Comparison of ENCODE assay signal across 8 mouse cellular contexts in genomic region chr13:35782949-35783348, GRCm38 (mm10).
A peak's percentile ranks its signal among the peaks of the same experiment; 100 is the strongest.
DNase-seq lines count a peak whose midpoint lies in the region; ATAC-seq and TF ChIP-seq lines count a peak whose summit lies in the region.

No protein-coding gene starts in this region.

- no peak for TF ChIP-seq POLR2A in thymus, adult 2 months (IDR thresholded peaks at IDR 0.05; ENCODE audit: control insufficient read depth, extremely low read depth, insufficient read depth, low read length, poor library complexity)

- WGBS in forebrain, embryonic 14.5 days = 96% methylated on average over 2 of the region's 2 CpGs
- WGBS in thymus, adult 2 months = 44% methylated on average over 2 of the region's 2 CpGs

- DNase-seq in right cerebral cortex, postnatal 10 days (ENCODE audit: low spot score in 2 of 2) = peak; percentile 42 to 51
- no peak for DNase-seq in right cerebral cortex, postnatal 4 days
- DNase-seq in c-Kit-positive CD71-positive TER-119-positive erythroid progenitor cells, embryonic 14.5 days (ENCODE audit: low spot score) = peak; percentile 76
- DNase-seq in forebrain, embryonic 14.5 days (ENCODE audit: low spot score) = peak; percentile 51
- peak; percentile 69 for DNase-seq in induced T-regulatory cell, adult 2 months (ENCODE audit: low read depth)
- peak; percentile 68 to 77 for DNase-seq in left cerebral cortex, postnatal 14 days (ENCODE audit: low spot score in 2 of 2)
- DNase-seq in thymus, adult 2 months = peak; percentile 61

- no peaks in the 10 kb centered on the region for H3K27me3 ChIP-seq in forebrain, embryonic 14.5 days (replicated peaks; ENCODE audit: control insufficient read depth, insufficient read depth, low read length)
- no peaks in the 10 kb centered on the region for H3K27me3 ChIP-seq in thymus, adult 2 months (ENCODE audit: control insufficient read depth, insufficient read depth, low read length)

- no peak overlapping the region for H3K9ac ChIP-seq in forebrain, embryonic 14.5 days (ENCODE audit: low read length)

- intact Hi-C loops in left cerebral cortex, postnatal 14 days (cut with DNase I) = no loop called here

- no peaks in the 10 kb centered on the region for H3K9me3 ChIP-seq in forebrain, embryonic 14.5 days (replicated peaks; ENCODE audit: control insufficient read depth, low read length)

- no peak overlapping the region for H3K27ac ChIP-seq in forebrain, embryonic 14.5 days (ENCODE audit: low read depth, low read length)
- H3K27ac ChIP-seq in thymus, adult 2 months (ENCODE audit: control insufficient read depth, insufficient read depth, low read length) = no peak overlapping the region

- no peak overlapping the region for H3K4me2 ChIP-seq in forebrain, embryonic 14.5 days (ENCODE audit: low read length)

- no peak for TF ChIP-seq CTCF in thymus, adult 2 months (IDR thresholded peaks at IDR 0.05; ENCODE audit: borderline replicate concordance, control insufficient read depth, extremely low read depth, insufficient read depth, low read length, poor library complexity)

- peaks cover 4% of the 10 kb centered on the region; the same call in 1 of the 2 replicates for H3K4me1 ChIP-seq in forebrain, embryonic 14.5 days (ENCODE audit: control insufficient read depth, insufficient read depth, low read length)
- H3K4me1 ChIP-seq in thymus, adult 2 months (replicated peaks; ENCODE audit: control insufficient read depth, insufficient read depth, low read length) = peaks cover 8% of the 10 kb centered on the region

- no peak overlapping the region for H3K4me3 ChIP-seq in forebrain, embryonic 14.5 days (ENCODE audit: low read depth, low read length)
- no peak overlapping the region for H3K4me3 ChIP-seq in thymus, adult 2 months (ENCODE audit: control insufficient read depth, insufficient read depth, low read length)

- ATAC-seq in forebrain, embryonic 14.5 days = 0 out of 2 replicates have a peak, but pooled peaks have one; percentile 34
- ATAC-seq in megakaryocyte-erythroid progenitor cell, adult 5-6 weeks (replicated peaks; ENCODE audit: low FRiP score, low TSS enrichment, poor library complexity, severe bottlenecking) = peak; percentile 87

- no peaks in the 10 kb centered on the region for H3K36me3 ChIP-seq in forebrain, embryonic 14.5 days (ENCODE audit: control insufficient read depth, insufficient read depth, low read length)
- H3K36me3 ChIP-seq in thymus, adult 2 months (ENCODE audit: control insufficient read depth, insufficient read depth, low read length) = no peaks in the 10 kb centered on the region
